Mouse (Mus musculus) right cerebral cortex, adult 2 months (tissue): ENCODE measurements around the gene Ampd3.

Source experiments
- DNase-seq, 2 experiments: peaks; one replicate each; pipeline ENCODE4 v3.0.0; 2021 to 2022; ENCODE audit warnings: low spot score in 2 of 2

Gene Ampd3

GRCm38 (mm10) chr7:110768001-110768400, at the start of gene Ampd3:
TSS of gene Ampd3 (plus strand) at chr7:110768206.
- peak in 1 of 2 experiments; percentile 17 for DNase-seq

DNA sequence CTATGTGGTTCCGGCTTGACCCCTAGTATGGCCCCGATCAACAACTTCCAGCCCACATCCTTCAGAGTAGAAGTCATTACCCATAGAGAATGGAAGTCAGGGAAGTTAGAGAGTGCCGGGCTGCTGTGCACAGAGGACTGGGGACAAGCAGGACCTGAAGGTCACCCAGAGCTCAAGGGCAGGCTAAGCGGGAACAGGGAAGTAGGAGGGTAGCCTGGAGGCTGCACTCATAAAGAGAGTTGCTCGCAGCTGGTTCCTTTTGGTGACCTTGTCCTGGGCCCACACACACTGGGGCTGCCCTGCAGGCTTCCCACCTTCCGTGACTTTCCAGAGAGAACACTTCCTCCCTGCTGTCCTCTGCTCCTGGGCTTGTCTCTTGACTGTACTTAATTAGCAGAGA, 49.5 kb upstream of the Ampd3 start:
- no peak for DNase-seq

- no peak for DNase-seq
Observed at GRCm38 (mm10) chr7:110719857-110720256, 48.1 kb upstream of the Ampd3 start.

- DNase-seq = no peak
Observed at GRCm38 (mm10) chr7:110722183-110722582, 45.8 kb upstream of the Ampd3 start.

DNA sequence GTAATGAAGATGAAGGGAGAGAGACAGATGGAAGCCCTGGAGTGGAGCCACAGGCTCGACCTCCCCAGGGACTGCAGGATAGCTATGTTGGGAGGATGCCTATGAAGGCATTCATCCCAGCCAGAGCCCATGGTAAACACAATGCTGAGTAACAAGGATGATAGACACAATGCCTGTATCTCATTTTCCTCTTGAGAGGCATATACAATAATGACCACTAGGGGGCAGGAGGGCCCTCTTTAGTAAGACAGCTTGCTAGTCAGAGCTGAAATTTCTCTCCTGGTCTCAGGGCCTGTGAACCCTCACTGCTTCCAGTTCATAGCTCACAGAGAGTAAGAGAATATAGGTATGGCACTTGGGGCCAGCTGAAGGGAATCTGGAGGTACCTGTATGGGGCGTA, 41.0 kb upstream of the Ampd3 start:
- DNase-seq = peak; percentile 38 to 53

GRCm38 (mm10) chr7:110728876-110729275, 39.1 kb upstream of the Ampd3 start:
- DNase-seq = peak; percentile 26 to 33

DNA sequence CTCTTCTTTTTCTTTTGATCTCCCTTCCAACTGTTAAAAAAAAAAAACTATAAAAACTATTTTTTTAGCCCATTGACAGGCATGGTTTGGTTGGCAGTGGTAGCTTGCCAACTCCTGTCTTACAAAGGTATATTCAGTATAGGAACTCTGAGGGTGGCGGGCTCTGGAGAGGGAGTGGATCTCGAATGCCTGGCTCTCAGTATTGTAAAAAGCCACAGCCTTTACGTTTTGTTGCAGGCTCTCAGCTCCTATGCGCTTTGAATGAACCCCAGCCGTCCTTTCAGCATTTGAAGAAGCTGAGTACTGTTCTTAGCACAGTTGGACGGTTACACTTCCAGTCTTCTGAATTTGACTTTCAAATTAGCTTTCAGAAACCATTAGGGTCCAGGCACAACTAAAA, 38.7 kb upstream of the Ampd3 start:
- no peak for DNase-seq

- DNase-seq = no peak
Observed at GRCm38 (mm10) chr7:110731091-110731967, 36.7 kb upstream of the Ampd3 start.

GRCm38 (mm10) chr7:110732001-110732632, 35.9 kb upstream of the Ampd3 start:
- no peak for DNase-seq

GRCm38 (mm10) chr7:110736914-110737313, 31.1 kb upstream of the Ampd3 start:
- DNase-seq = no peak

DNA sequence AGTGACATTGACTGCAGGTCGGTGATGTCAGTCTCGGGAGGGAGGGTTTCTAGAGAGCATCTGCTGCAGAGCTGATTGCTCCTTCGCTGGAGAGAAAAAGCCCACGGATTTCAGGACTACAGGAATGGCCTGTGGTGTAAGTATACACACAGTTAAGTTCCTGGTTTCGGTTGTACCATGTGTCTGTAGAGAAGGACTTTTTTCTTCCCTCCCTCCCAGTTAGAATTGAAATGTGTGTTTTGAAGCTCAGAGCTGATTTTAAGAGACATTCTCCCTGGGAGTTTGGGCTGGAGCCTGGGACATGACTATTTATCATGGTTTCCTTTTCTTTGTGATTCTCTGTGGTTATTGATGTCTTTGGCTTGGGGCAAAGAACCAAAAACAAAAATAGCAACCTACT, 28.2 kb upstream of the Ampd3 start:
- no peak for DNase-seq

GRCm38 (mm10) chr7:110740188-110740587, 27.8 kb upstream of the Ampd3 start:
- no peak for DNase-seq

DNA sequence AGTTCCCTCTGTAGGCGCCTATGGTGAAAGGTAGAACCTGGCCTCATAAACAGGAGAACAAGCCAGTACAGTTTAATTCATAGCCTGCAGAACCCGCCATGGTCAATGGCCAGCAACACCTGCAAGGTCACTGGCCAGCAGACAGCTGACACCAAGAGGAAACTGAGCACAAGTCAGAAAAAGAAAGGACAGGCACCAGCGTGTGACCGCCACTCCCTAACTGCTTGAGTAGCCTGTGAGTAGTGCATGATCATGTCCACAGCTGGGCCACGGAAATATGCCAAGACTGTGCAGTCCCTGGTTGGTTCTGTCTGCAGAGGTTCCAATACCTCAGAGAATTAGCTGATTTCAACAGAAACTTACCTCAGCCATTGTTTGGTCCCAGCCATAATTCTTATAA, 26.0 kb upstream of the Ampd3 start:
- DNase-seq = no peak

GRCm38 (mm10) chr7:110746087-110746562, 21.9 kb upstream of the Ampd3 start:
- no peak for DNase-seq

GRCm38 (mm10) chr7:110746809-110747208, 21.2 kb upstream of the Ampd3 start:
- no peak for DNase-seq

DNA sequence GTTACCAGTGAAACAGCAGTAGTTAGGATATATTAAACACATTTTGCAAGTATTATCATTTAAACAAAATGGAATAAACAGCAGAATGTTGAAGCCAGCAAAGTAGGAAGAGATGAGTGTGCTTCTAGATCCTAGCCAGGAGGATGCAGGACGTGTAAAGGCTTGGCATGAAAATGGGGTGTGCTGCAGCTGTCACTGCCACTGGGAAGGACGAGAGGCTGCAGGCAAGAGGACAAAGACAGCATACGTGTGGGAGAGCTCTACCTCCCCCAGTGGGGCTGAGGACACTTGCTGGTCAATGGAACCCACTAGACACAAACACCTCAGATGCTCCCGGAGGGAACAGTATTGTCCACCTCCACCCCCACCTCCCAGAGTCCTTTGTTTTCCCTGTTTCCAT, 17.2 kb upstream of the Ampd3 start:
- DNase-seq = no peak

- DNase-seq = no peak
Observed at GRCm38 (mm10) chr7:110751634-110752033, 16.4 kb upstream of the Ampd3 start.

DNA sequence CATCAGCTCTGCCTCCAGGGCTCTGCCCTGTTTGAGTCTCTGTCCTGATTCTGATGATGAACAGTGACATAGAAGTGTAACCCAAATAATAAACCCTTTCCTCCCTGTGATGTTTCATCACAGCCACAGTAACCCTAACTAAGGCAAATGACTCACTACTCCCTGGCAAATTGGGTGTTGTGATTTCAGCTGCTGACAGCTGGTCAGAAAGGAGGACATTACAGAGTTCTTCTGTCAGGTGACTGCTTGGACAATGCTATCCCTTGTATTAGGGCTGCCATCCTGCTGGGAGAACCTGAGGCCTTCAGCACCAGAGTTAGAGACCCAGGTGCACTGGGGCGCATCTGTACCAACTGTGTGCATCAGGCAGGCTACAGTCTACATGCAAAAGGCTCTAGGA, 14.7 kb upstream of the Ampd3 start:
- no peak for DNase-seq

DNA sequence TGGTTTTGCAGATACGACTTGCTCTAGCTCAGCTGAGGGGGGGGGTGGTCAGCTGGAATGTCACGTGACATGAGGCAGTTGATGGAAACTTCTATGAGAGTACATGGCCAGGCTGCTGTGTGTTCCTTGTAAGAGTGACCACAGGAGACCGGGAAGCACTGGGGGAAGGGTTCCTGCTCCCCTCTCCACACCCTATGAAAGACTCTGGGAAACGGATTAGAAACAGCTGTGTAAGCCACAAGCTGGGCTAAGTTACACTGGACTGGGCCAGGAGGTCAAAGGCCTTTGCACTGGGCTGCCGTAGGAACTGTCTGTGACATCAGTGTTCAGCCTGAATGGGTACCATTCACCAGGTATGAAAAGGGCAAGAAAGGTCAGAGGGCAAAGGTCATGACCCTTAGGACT, 14.1 kb upstream of the Ampd3 start:
- DNase-seq = no peak

DNA sequence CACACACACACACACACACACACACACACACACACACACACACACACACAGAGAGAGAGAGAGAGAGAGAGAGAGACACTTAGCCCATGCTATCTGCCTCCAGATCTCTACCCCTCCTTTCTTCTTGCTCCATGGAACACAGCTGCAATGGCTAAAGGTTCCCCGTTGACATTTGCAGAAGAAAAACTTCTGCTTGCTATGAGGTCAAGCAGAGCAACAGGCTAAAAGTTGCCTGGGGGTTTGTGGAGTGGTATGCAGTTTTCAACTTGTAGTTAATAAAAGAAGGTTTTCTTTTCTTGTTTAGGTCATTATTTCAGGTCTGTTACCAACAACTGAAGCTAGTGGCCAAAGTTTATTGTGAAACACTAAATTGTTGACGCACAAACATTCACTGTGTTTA, 11.6 kb upstream of the Ampd3 start:
- DNase-seq = no peak

DNA sequence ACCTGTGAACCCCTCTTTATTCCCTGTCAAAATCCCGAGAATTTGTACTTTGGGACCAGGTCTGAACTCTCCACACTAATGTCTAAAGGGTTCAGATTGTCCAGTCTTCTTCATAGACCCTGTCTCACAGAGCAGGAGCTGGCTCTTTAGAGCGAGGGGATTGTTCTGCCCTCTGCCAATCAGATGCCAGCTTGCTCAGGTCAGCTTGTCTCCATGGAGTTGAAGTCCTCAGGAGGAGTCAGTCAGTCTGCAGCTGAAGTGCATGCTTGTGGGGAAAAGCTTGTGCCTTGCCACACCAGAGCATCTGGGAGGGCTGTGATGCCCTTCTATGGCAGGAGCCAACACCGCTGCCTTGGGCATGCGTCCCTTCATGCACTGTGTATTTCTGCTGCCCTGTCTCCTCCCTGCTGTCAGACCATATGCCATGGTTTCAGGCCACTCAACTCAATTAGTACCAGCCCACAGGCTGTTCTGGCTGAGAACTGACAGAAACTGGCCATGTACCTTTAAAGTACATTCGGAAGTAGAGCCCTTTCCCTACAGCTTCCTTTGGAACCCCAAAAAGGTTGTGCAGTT, 5.3 kb upstream of the Ampd3 start:
- DNase-seq = no peak

DNA sequence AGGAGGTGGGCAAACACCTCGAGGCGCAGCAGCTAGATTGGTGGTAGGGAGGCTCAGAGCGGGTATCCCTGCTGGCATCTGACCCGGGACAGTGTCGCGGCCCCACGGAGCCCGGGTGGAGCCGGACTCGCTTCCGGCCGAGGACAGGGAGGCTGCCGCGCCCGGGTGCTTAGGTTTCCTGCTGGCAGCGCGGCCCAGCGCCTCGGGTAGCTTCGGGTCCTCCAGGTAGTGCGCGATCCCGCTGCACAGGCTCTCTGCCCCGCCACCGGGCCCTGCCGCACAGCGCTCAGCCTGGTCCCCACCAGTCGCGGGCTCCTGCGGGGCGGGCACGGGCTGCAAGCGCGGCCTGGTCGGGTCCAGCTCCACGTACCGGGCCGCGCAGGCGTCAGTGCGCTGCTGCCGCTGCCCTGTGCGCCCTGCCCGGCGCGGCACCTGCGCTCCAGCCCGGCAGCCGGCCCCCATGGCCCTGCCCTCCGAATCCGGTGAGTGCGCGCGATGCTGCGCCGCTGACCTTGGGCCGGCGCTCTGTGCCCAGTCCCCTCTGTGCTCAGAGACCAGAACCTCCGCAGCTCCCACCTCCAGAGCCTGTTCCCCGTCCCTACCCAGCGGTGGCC, 552 bp downstream of the Ampd3 start:
- peak; percentile 34 to 53 for DNase-seq
